Mouse (Mus musculus) heart, embryonic 12.5 days (tissue): ENCODE results near the gene Gtf2h5. TPM values are rescaled to one million over a fixed set of nuclear protein-coding genes. Genes with fewer than 3 reads are reported as not detected.

Source experiments
- ATAC-seq: fragments of 200-750 bp; cut with Nextera tagmentation; 2 replicates; pipeline ENCODE4 v1.8.0; 2017; ENCODE audit warnings: moderate TSS enrichment, moderate library complexity; ENCODE audit not compliant: insufficient number of reproducible peaks, low FRiP score
- H3K27ac ChIP-seq: fragments of 300-500 bp; sonication (generic); 2 replicates; pipeline ENCODE4 v1.5.1; 2016; ENCODE audit warnings: mild to moderate bottlenecking, moderate library complexity; ENCODE audit not compliant: poor library complexity, severe bottlenecking
- H3K27me3 ChIP-seq: fragments of 300-500 bp; sonication (generic); replicated peaks from 2 replicates; pipeline ENCODE4 v1.6.1; 2016; ENCODE audit warnings: mild to moderate bottlenecking, moderate library complexity
- H3K36me3 ChIP-seq: fragments of 300-500 bp; sonication (generic); 2 replicates; pipeline ENCODE4 v1.6.1; 2016; ENCODE audit warnings: mild to moderate bottlenecking, moderate library complexity
- H3K4me1 ChIP-seq: fragments of 300-500 bp; sonication (generic); replicated peaks from 2 replicates; pipeline ENCODE4 v1.6.1; 2016; ENCODE audit warnings: mild to moderate bottlenecking
- H3K4me2 ChIP-seq: fragments of 300-500 bp; sonication (generic); 2 replicates; pipeline ENCODE4 v1.6.1; 2016; ENCODE audit warnings: mild to moderate bottlenecking, moderate library complexity
- H3K4me3 ChIP-seq: fragments of 300-500 bp; sonication (generic); 2 replicates; pipeline ENCODE4 v1.5.1; 2016; ENCODE audit warnings: mild to moderate bottlenecking
- H3K9ac ChIP-seq: fragments of 300-500 bp; sonication (generic); 2 replicates; pipeline ENCODE4 v1.6.1; 2016; ENCODE audit warnings: mild to moderate bottlenecking, moderate library complexity
- H3K9me3 ChIP-seq: fragments of 300-500 bp; sonication (generic); replicated peaks from 2 replicates; pipeline ENCODE4 v1.6.1; 2016; ENCODE audit warnings: mild to moderate bottlenecking, moderate library complexity
- WGBS: fragments of 180-500 bp; shearing (Covaris S2); methylation state at CpG from one replicate; pipeline ENCODE4 v1.1.7; 2016; 5-methylcytosine and 5-hydroxymethylcytosine counted together
- polyA plus RNA-seq: library from polyadenylated mRNA; unstranded; fragments of >200 nt; fragmentation: Nextera tagmentation; extraction: Ambion mirVana; gene quantifications from 2 replicates; pipeline ENCODE4 v1.2.1, GENCODE M21; 2016

Gene Gtf2h5
- polyA plus RNA-seq, 1 experiment from 2014 or later = 147 TPM

DNA sequence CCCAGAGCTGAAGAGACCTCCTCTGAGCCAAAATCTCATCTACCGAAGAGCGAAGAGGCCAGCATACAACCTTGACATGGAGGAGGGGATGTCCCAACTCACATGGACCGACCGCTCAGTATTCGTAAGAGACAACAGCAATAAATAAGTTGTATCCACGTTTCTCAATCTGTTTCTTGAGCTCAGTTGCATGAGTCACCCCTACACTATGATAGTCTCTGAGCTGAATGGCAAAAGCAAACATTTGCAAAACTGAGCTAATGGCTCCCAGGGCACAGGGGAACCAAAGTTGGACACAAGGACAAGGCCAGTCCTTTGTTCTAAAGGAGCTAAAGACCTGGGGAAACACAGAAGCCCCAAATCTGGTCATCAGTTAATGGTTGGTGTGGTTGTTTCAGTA, 9.7 kb upstream of the Gtf2h5 start:
- no peaks in the 10 kb centered on the region for H3K9me3 ChIP-seq
- H3K4me3 ChIP-seq = no peak overlapping the region
- 82% methylated on average over 6 of the region's 6 CpGs for WGBS
- H3K27me3 ChIP-seq = no peaks in the 10 kb centered on the region
- no peak overlapping the region for H3K27ac ChIP-seq
- no peak for ATAC-seq
- H3K4me2 ChIP-seq = no peak overlapping the region
- no peaks in the 10 kb centered on the region for H3K4me1 ChIP-seq
- no peak overlapping the region for H3K9ac ChIP-seq
- H3K36me3 ChIP-seq = peaks cover 54% of the 10 kb centered on the region

GRCm38 (mm10) chr17:6073405-6073804, 6.2 kb upstream of the Gtf2h5 start:
- Histone ChIP-seq H3K9ac (no peak overlapping the region), H3K9me3 (no peaks in the 10 kb centered on the region), H3K27ac (no peak overlapping the region), H3K4me1 (no peaks in the 10 kb centered on the region; the same call in 1 of the 2 replicates), H3K4me3 (no peak overlapping the region), H3K27me3 (no peaks in the 10 kb centered on the region), H3K36me3 (peaks cover 36% of the 10 kb centered on the region), H3K4me2 (no peak overlapping the region)
- ATAC-seq = no peak
- WGBS = 78% methylated on average over 7 of the region's 7 CpGs

DNA sequence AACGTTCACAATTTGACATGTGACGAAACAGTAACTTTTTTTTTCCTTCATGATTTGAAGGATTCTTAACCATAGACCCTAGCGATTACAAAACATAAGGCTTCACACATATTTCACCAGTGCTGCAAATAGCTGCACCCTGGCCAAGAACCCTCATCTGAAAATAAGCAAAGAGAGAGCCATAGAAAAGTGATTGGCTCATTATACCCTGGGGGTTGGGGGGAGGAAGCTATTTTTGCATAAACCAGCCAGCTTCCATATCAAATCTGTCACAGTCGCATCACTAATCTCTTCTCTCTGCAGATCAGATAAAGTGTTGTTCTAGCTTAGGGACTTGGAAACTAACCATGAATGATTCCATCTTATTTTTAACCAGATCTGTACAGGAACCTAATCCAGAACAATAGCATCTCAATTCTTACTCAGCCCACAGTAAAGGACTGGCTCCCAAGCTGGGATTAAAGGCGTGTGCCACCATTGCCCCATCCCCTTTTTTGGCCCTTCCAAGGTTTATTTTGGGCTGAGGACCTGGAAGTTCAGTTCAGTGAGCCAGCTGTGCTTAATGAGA, 3.8 kb downstream of the Gtf2h5 start:
- no peaks in the 10 kb centered on the region for H3K9me3 ChIP-seq
- H3K4me1 ChIP-seq = peaks cover 5% of the 10 kb centered on the region
- H3K4me2 ChIP-seq = no peak overlapping the region
- H3K27me3 ChIP-seq = no peaks in the 10 kb centered on the region
- no peak overlapping the region for H3K4me3 ChIP-seq
- WGBS = 80% methylated on average over 5 of the region's 5 CpGs
- H3K27ac ChIP-seq = no peak overlapping the region
- no peak for ATAC-seq
- H3K36me3 ChIP-seq = peaks cover 49% of the 10 kb centered on the region
- no peak overlapping the region for H3K9ac ChIP-seq

DNA sequence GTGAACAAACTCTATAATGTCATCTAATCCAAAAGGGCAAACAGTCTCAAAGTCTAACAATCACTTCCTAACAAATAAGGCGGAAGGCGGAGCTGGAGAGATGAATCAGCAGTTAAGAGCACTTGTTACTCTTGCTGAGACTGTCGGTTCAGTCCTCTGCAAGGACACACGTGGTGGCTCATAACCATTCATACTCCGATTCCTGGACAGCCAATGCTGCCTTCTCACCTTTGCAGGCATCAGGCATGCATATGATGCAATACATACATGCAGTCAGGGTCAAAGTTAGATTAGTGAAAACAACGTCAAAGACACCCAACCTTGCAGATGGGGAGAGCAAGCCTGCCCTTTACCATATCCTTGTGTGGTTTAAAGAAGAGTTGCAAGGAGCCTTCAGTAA, 12.0 kb downstream of the Gtf2h5 start:
- Histone ChIP-seq H3K27ac (no peak overlapping the region), H3K36me3 (peaks cover 20% of the 10 kb centered on the region), H3K4me1 (no peaks in the 10 kb centered on the region), H3K9me3 (no peaks in the 10 kb centered on the region), H3K27me3 (no peaks in the 10 kb centered on the region), H3K4me3 (no peak overlapping the region), H3K9ac (no peak overlapping the region), H3K4me2 (no peak overlapping the region)
- no peak for ATAC-seq
- 89% methylated on average over 6 of the region's 6 CpGs for WGBS

GRCm38 (mm10) chr17:6095579-6095978, 16.0 kb downstream of the Gtf2h5 start:
- peaks cover 5% of the 10 kb centered on the region; the same call in 1 of the 2 replicates for H3K36me3 ChIP-seq
- ATAC-seq = no peak
- H3K4me1 ChIP-seq = no peaks in the 10 kb centered on the region
- H3K27ac ChIP-seq = no peak overlapping the region
- no peak overlapping the region for H3K4me2 ChIP-seq
- no peaks in the 10 kb centered on the region for H3K27me3 ChIP-seq
- no peak overlapping the region for H3K4me3 ChIP-seq
- H3K9me3 ChIP-seq = no peaks in the 10 kb centered on the region
- H3K9ac ChIP-seq = no peak overlapping the region

- ATAC-seq = no peak
- WGBS = 20% methylated on average over 4 of the region's 4 CpGs
Measured at GRCm38 (mm10) chr17:6097884-6098283, 18.3 kb downstream of the Gtf2h5 start.

DNA sequence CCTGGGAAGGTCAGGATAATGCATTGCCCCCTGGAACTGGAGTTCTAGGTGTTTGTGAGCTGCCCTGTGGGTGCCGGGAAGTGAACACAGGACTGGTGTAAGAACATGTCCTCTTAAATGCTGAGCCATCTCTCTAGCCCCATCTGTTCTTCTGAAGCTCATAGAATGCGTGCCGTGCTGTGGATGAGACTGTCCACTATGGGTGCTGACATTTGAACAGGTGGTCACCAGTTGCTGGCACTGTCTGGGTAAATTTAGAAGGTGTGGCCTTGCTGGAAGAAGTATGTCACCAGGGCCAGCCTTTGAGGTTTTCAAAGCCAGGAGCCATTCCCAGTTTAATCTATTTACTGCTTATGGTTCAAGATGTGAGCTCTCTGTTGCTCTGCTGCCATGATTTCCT, 22.7 kb downstream of the Gtf2h5 start:
- Histone ChIP-seq H3K9me3 (no peaks in the 10 kb centered on the region), H3K9ac (no peak overlapping the region), H3K4me1 (0 out of 2 replicates have a peak, but pooled peaks cover under 1% of the 10 kb centered on the region), H3K27me3 (0 out of 2 replicates have a peak, but pooled peaks cover 12% of the 10 kb centered on the region), H3K4me2 (no peak overlapping the region), H3K4me3 (no peak overlapping the region), H3K27ac (no peak overlapping the region), H3K36me3 (no peaks in the 10 kb centered on the region)
- ATAC-seq = no peak
- 82% methylated on average over 3 of the region's 3 CpGs for WGBS

More at GRCm38 (mm10) chr17:6097884-6098283, 18.3 kb downstream of the Gtf2h5 start:
- H3K9ac ChIP-seq = no peak overlapping the region
- H3K9me3 ChIP-seq = no peaks in the 10 kb centered on the region
- no peaks in the 10 kb centered on the region for H3K36me3 ChIP-seq
- no peak overlapping the region for H3K4me3 ChIP-seq
- no peak overlapping the region for H3K4me2 ChIP-seq
- H3K27ac ChIP-seq = no peak overlapping the region
- H3K27me3 ChIP-seq = no peaks in the 10 kb centered on the region
- H3K4me1 ChIP-seq = no peaks in the 10 kb centered on the region

DNA sequence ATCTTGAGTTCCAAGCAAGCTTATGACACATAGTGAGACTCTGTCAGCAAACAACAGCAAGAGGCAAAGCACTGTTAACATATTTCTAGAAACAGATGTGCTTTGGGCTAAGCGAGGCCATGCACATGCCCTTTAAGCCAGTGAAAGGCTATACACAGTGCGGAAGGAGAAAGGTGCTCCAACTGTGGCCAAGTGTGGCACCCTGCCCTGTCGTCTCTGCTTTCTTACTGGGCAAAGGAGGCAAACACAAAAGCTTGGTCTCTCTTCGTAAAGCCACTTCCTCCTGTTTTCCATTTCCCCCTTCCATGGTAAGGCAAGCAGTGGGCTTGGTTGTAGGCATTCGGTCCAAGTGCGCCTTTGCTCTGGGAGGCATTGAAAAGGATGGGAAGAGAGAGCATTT, 24.0 kb downstream of the Gtf2h5 start:
- H3K9ac ChIP-seq = no peak overlapping the region
- no peak overlapping the region for H3K4me2 ChIP-seq
- H3K4me3 ChIP-seq = no peak overlapping the region
- no peaks in the 10 kb centered on the region for H3K9me3 ChIP-seq
- peaks cover 13% of the 10 kb centered on the region for H3K4me1 ChIP-seq
- 75% methylated on average over 6 of the region's 6 CpGs for WGBS
- no peak overlapping the region for H3K27ac ChIP-seq
- H3K27me3 ChIP-seq = 0 out of 2 replicates have a peak, but pooled peaks cover 12% of the 10 kb centered on the region
- no peak for ATAC-seq
- H3K36me3 ChIP-seq = no peaks in the 10 kb centered on the region

- under 1% methylated on average over 35 of the region's 76 CpGs for WGBS
- H3K4me1 ChIP-seq = peaks cover 24% of the 10 kb centered on the region
- peak within 1 kb of the TSS; percentile 100 for H3K4me3 ChIP-seq
- ATAC-seq = peak; percentile 99
- H3K9me3 ChIP-seq = no peaks in the 10 kb centered on the region
- peak within 1 kb of the TSS; percentile 97 for H3K27ac ChIP-seq
- H3K27me3 ChIP-seq = 0 out of 2 replicates have a peak, but pooled peaks cover 12% of the 10 kb centered on the region
- peaks cover 3% of the 10 kb centered on the region; the same call in 1 of the 2 replicates for H3K36me3 ChIP-seq
- peak within 1 kb of the TSS; percentile 78 for H3K4me2 ChIP-seq
- H3K9ac ChIP-seq = peak within 1 kb of the TSS; percentile 99
Measured at GRCm38 (mm10) chr17:6106361-6107014, 26.9 kb downstream of the Gtf2h5 start, which contains the start of gene Tulp4. TSS of gene Tulp4 (plus strand) at chr17:6106437.

DNA sequence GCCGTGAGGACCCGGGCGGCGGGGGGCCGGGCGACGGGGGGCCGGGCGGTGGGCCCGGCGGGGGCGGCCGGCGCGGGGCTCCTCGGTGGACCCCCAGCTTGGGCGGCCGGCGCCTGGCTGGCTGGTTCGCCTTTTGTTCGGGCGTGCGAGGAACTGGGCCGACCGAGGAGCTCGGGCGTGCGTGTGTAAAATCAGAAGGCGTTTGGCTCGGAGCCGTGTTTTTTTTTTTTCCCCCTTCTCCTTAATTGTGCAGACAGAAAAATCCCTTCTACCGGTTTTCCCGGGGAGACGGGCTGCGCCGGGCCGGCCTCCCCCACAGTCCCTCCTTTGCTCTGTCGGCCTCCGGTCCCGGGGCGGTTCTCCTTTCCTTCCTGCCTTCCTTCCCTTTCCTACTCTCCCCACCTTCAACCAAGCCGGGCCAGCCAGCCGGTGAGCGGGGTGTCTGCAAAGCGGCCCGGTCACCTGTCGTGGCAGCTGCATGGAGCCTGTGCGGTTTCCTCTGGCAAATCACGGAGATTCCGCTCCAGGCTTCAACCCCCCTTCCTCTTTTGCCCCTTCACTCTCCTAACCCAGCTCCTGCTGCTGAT, 27.5 kb downstream of the Gtf2h5 start:
- Histone ChIP-seq H3K9me3 (no peaks in the 10 kb centered on the region), H3K27me3 (0 out of 2 replicates have a peak, but pooled peaks cover 12% of the 10 kb centered on the region), H3K4me2 (peak overlapping the region; percentile 78), H3K4me3 (peak overlapping the region; percentile 100), H3K27ac (peak overlapping the region; percentile 97), H3K4me1 (peaks cover 24% of the 10 kb centered on the region), H3K9ac (peak overlapping the region; percentile 99), H3K36me3 (peaks cover 4% of the 10 kb centered on the region)
- WGBS = under 1% methylated on average over 40 of the region's 50 CpGs
- no peak for ATAC-seq

GRCm38 (mm10) chr17:6108175-6108574, 28.6 kb downstream of the Gtf2h5 start:
- no peaks in the 10 kb centered on the region for H3K9me3 ChIP-seq
- WGBS = 60% methylated on average over 7 of the region's 7 CpGs
- H3K9ac ChIP-seq = peak overlapping the region; percentile 99
- H3K4me3 ChIP-seq = peak overlapping the region; percentile 100
- H3K4me1 ChIP-seq = peaks cover 24% of the 10 kb centered on the region
- peaks cover 6% of the 10 kb centered on the region for H3K36me3 ChIP-seq
- 0 out of 2 replicates have a peak, but pooled peaks cover 12% of the 10 kb centered on the region for H3K27me3 ChIP-seq
- 0 out of 2 replicates have a peak overlapping the region, but pooled peaks have one; percentile 97 for H3K27ac ChIP-seq
- ATAC-seq = no peak
- H3K4me2 ChIP-seq = peak overlapping the region; percentile 78
